Mouse (Mus musculus): ENCODE results near the gene Ibtk.
A peak's percentile ranks its signal among the peaks of the same experiment; 100 is the strongest.
"Not testable (repeated sequence)": the region's sequence is repeated elsewhere in the genome, so short reads cannot be mapped to it uniquely, and the experiment has no call there.

The Ibtk gene

GRCm38 (mm10) chr9:85749142-85749921 is at the start of gene Ibtk:
Gene Ibtk, minus strand, starts transcription at chr9:85749334.
- DNase-seq (ENCODE audit: low read depth, low spot score), result peak; percentile 99

GRCm38 (mm10) chr9:85791521-85791920 is 42.4 kb upstream of the Ibtk start:
- not testable (repeated sequence) for DNase-seq (ENCODE audit: low read depth, low spot score)

GRCm38 (mm10) chr9:85780249-85780648 is 31.1 kb upstream of the Ibtk start:
- DNase-seq (ENCODE audit: low read depth, low spot score), result no peak

- DNase-seq (ENCODE audit: low read depth, low spot score), result peak; percentile 70
Observed at GRCm38 (mm10) chr9:85779458-85779857, 30.3 kb upstream of the Ibtk start.

GRCm38 (mm10) chr9:85777544-85777943 is 28.4 kb upstream of the Ibtk start:
- DNase-seq (ENCODE audit: low read depth, low spot score), result peak; percentile 55

- DNase-seq (ENCODE audit: low read depth, low spot score), result no peak
Observed at GRCm38 (mm10) chr9:85772280-85772679, 23.1 kb upstream of the Ibtk start.

- DNase-seq (ENCODE audit: low read depth, low spot score), result no peak
Observed at GRCm38 (mm10) chr9:85771454-85771853, 22.3 kb upstream of the Ibtk start.

- no peak for DNase-seq (ENCODE audit: low read depth, low spot score)
Observed at GRCm38 (mm10) chr9:85770369-85770768, 21.2 kb upstream of the Ibtk start.

GRCm38 (mm10) chr9:85769057-85769789 is 20.1 kb upstream of the Ibtk start:
- no peak for DNase-seq (ENCODE audit: low read depth, low spot score)

GRCm38 (mm10) chr9:85767255-85767654 is 18.1 kb upstream of the Ibtk start:
- DNase-seq (ENCODE audit: low read depth, low spot score), result no peak

GRCm38 (mm10) chr9:85762476-85762875 is 13.3 kb upstream of the Ibtk start:
- no peak for DNase-seq (ENCODE audit: low read depth, low spot score)

- DNase-seq (ENCODE audit: low read depth, low spot score), result no peak
Observed at GRCm38 (mm10) chr9:85750797-85751196, 1.7 kb upstream of the Ibtk start.

GRCm38 (mm10) chr9:85749922-85750509 is 882 bp upstream of the Ibtk start:
- peak; percentile 46 for DNase-seq (ENCODE audit: low read depth, low spot score)

- peak; percentile 92 for DNase-seq (ENCODE audit: low read depth, low spot score)
Observed at GRCm38 (mm10) chr9:85748204-85749141, 661 bp downstream of the Ibtk start.

GRCm38 (mm10) chr9:85745566-85745965 is 3.6 kb downstream of the Ibtk start:
- no peak for DNase-seq (ENCODE audit: low read depth, low spot score)

- DNase-seq (ENCODE audit: low read depth, low spot score), result peak; percentile 85
Observed at GRCm38 (mm10) chr9:85743358-85743757, 5.8 kb downstream of the Ibtk start.

- no peak for DNase-seq (ENCODE audit: low read depth, low spot score)
Observed at GRCm38 (mm10) chr9:85742107-85742506, 7.0 kb downstream of the Ibtk start.

- DNase-seq (ENCODE audit: low read depth, low spot score), result no peak
Observed at GRCm38 (mm10) chr9:85739279-85739678, 9.9 kb downstream of the Ibtk start.

- no peak for DNase-seq (ENCODE audit: low read depth, low spot score)
Observed at GRCm38 (mm10) chr9:85734821-85735220, 14.3 kb downstream of the Ibtk start.

GRCm38 (mm10) chr9:85724078-85724477 is 25.1 kb downstream of the Ibtk start:
- DNase-seq (ENCODE audit: low read depth, low spot score), result peak; percentile 31

GRCm38 (mm10) chr9:85717336-85717735 is 31.8 kb downstream of the Ibtk start:
- no peak for DNase-seq (ENCODE audit: low read depth, low spot score)
